Mouse (Mus musculus) kidney, postnatal 0 days (tissue): ENCODE results near the gene Dpm2. TPM values are rescaled to one million over a fixed set of nuclear protein-coding genes. Genes with fewer than 3 reads are reported as not detected.

Experiments
- ATAC-seq: fragments of 200-750 bp; cut with Nextera tagmentation; replicated peaks from 2 replicates; pipeline ENCODE4 v1.8.0; 2017; ENCODE audit warnings: low read depth, moderate number of reproducible peaks, moderate TSS enrichment, moderate library complexity; ENCODE audit not compliant: low FRiP score
- DNase-seq: peaks from one replicate; pipeline ENCODE4 v3.0.0-alpha.2; 2016; ENCODE audit warnings: low spot score
- H3K27ac ChIP-seq: fragments of 300-500 bp; sonication (generic); 2 replicates; pipeline ENCODE4 v1.5.1; 2014; ENCODE audit warnings: mild to moderate bottlenecking
- H3K27me3 ChIP-seq: fragments of 300-500 bp; sonication (generic); 2 replicates; pipeline ENCODE4 v1.6.1; 2014; ENCODE audit warnings: low read length, mixed read lengths; ENCODE audit not compliant: insufficient read depth
- H3K36me3 ChIP-seq: fragments of 300-500 bp; sonication (generic); 2 replicates; pipeline ENCODE4 v1.6.1; 2014; ENCODE audit warnings: low read length, mixed read lengths; ENCODE audit not compliant: insufficient read depth
- H3K4me1 ChIP-seq: fragments of 300-500 bp; sonication (generic); replicated peaks from 2 replicates; pipeline ENCODE4 v1.6.1; 2014; ENCODE audit warnings: antibody characterized with exemption, low read length, mixed read lengths; ENCODE audit not compliant: insufficient read depth
- H3K4me2 ChIP-seq: fragments of 300-500 bp; sonication (generic); 2 replicates; pipeline ENCODE4 v1.6.1; 2014; ENCODE audit warnings: mild to moderate bottlenecking, low read length, moderate library complexity, mixed read lengths
- H3K4me3 ChIP-seq: fragments of 300-500 bp; sonication (generic); replicated peaks from 2 replicates; pipeline ENCODE4 v1.5.1; 2014; ENCODE audit warnings: low read depth, low read length
- H3K9ac ChIP-seq: fragments of 300-500 bp; sonication (generic); 2 replicates; pipeline ENCODE4 v1.6.1; 2014; ENCODE audit warnings: low read depth, low read length
- H3K9me3 ChIP-seq: fragments of 300-500 bp; sonication (generic); replicated peaks from 2 replicates; pipeline ENCODE4 v1.6.1; 2016; ENCODE audit warnings: low read length, inconsistent platforms, mixed read lengths
- CTCF ChIP-seq: IDR thresholded peaks from 2 replicates; pipeline ENCODE4 v1.5.1; 2016; ENCODE audit warnings: antibody characterized with exemption, low read depth, mild to moderate bottlenecking, moderate library complexity
- WGBS: fragments of 180-500 bp; shearing (Covaris S2); extraction: QIAGEN DNeasy Blood & Tissue Kit; methylation state at CpG from one replicate; pipeline ENCODE4 v1.1.7; 2014; 5-methylcytosine and 5-hydroxymethylcytosine counted together
- polyA plus RNA-seq: library from polyadenylated mRNA; unstranded; fragments of >200 nt; fragmentation: Nextera tagmentation; extraction: Ambion mirVana; gene quantifications from 2 replicates; pipeline ENCODE4 v1.2.1, GENCODE M21; 2015

Gene Dpm2
- polyA plus RNA-seq, 1 experiment from 2014 or later: 110 TPM

DNA sequence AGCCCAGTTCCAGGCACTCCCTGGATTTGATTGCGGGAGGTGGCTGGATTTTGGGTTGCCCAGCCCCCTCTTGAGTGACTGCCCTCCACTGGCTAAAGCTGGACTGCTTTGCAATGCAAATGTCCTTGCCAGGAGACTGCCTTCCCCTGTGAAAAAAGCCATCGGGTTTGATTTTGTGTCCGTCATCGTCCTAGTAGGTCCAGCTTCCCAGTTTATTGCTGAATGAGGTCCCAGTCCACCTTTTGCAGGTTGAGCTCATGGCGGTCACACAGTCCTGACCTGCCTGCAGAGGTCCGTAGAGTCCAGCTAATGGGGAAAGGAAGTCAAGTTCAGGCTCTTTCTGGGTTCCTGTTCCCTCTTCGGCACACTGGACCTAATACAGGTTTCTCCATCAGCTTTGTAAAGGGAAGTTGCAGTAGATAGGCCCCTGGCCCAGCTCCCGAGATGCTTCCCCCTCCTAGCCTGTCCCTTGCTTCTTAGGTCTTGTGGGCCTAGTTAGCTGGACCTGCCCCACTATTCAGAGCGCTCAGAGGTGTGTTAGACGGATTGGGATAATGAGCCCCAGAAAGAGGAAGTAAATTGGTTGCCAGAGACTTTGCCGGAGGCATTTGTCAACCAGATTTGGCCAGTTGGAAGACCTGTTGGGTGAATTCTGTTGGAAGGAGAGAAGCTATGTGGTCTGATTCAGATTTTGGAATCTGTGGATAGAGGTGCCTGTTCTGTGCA is 33.9 kb upstream of the Dpm2 start:
- peak overlapping the region; percentile 94 for H3K9ac ChIP-seq
- peak overlapping the region; percentile 80 for H3K4me3 ChIP-seq
- 8% methylated on average over 11 of the region's 11 CpGs for WGBS
- peak; percentile 60 for DNase-seq
- ATAC-seq: no peak
- H3K4me2 ChIP-seq: peak overlapping the region; percentile 86
- TF ChIP-seq CTCF: peak; percentile 48
- peak overlapping the region; percentile 98 for H3K27ac ChIP-seq
- peaks cover 26% of the 10 kb centered on the region for H3K4me1 ChIP-seq
- H3K9me3 ChIP-seq: no peaks in the 10 kb centered on the region
- H3K36me3 ChIP-seq: 0 out of 2 replicates have a peak, but pooled peaks cover 2% of the 10 kb centered on the region
- no peaks in the 10 kb centered on the region for H3K27me3 ChIP-seq

DNA sequence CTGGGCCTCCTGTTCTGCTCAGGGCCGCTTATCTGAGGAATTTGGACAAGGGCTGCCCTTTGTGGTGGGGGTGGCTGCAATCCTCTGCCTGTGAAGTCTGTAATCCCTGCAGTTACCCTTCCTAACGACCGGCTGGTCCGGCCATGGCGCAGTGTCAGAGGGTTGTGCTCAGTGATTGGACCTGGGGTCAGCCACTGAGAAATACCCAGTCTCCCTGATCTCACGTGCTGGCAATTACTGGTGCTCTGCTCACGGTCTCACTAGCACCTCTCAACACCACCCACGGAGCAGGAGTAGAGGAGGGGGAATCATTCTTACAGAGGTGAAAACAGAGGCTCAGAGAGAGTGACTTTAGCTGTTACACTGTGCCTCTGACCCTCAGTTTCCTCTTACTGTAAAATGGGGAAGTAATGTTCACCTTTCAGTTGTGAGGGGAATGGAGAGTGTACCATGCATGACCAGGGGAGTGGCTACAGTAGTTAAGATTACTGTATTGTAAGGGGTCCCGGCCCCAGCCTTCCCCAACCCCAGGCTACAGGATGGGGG is 33.2 kb upstream of the Dpm2 start:
- H3K9me3 ChIP-seq: no peaks in the 10 kb centered on the region
- H3K27me3 ChIP-seq: no peaks in the 10 kb centered on the region
- peak overlapping the region; percentile 98 for H3K27ac ChIP-seq
- peak overlapping the region; percentile 86 for H3K4me2 ChIP-seq
- no peak for TF ChIP-seq CTCF
- peak overlapping the region; percentile 80 for H3K4me3 ChIP-seq
- DNase-seq (peak; percentile 19), ATAC-seq (no peak)
- H3K36me3 ChIP-seq: 0 out of 2 replicates have a peak, but pooled peaks cover 2% of the 10 kb centered on the region
- peaks cover 26% of the 10 kb centered on the region for H3K4me1 ChIP-seq
- H3K9ac ChIP-seq: peak overlapping the region; percentile 94; the same call in 1 of the 2 replicates
- WGBS: 13% methylated on average over 9 of the region's 9 CpGs

DNA sequence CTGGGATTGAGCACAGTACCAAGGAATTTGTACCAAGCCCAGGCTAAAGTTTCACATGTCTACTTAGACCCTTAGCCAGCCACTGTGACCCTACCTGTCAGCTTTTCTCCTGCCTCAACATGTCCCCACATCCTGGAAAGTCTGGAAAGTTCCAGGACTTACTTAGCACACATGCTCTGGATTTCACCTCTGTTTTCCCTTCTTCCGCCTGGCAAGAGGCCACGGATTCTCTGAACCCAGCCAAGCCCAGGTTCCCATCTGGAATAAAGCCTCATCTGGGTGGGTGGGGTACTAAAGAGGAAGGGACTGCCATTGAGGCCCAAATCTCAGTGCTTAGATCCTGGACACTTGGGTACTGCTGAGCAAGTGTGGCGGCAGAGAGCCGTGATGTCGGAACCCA is 32.7 kb upstream of the Dpm2 start:
- peak overlapping the region; percentile 98; the same call in 1 of the 2 replicates for H3K27ac ChIP-seq
- no peaks in the 10 kb centered on the region for H3K27me3 ChIP-seq
- H3K36me3 ChIP-seq: 0 out of 2 replicates have a peak, but pooled peaks cover 2% of the 10 kb centered on the region
- 67% methylated on average over 5 of the region's 5 CpGs for WGBS
- no peak for DNase-seq
- H3K4me3 ChIP-seq: no peak overlapping the region
- TF ChIP-seq CTCF: no peak
- peak overlapping the region; percentile 86 for H3K4me2 ChIP-seq
- no peaks in the 10 kb centered on the region for H3K9me3 ChIP-seq
- H3K9ac ChIP-seq: no peak overlapping the region
- no peak for ATAC-seq
- peaks cover 27% of the 10 kb centered on the region for H3K4me1 ChIP-seq

DNA sequence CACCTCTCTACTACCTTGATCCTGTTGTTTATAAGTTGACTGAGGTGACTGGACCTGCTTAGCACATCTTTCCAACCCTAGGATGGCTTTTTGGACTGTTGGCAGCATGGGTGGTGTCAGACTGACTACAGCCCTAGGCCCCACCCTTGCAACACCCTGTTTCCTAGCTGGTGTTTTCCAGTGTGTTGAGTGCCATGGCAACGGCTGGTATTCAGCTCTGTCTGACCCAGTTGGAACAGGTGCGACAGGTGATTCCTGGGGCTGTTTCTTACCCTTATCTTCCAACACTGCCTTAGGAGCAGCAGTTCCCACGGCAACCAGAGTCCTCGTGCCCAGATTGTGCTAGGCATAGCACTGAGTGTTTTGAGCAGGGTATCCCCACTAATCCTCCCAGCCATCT is 32.2 kb upstream of the Dpm2 start:
- no peak for TF ChIP-seq CTCF
- no peaks in the 10 kb centered on the region for H3K27me3 ChIP-seq
- ATAC-seq: no peak
- no peak overlapping the region for H3K4me3 ChIP-seq
- H3K9ac ChIP-seq: no peak overlapping the region
- H3K4me2 ChIP-seq: peak overlapping the region; percentile 86
- DNase-seq: no peak
- H3K27ac ChIP-seq: no peak overlapping the region
- H3K36me3 ChIP-seq: 0 out of 2 replicates have a peak, but pooled peaks cover 2% of the 10 kb centered on the region
- 71% methylated on average over 4 of the region's 4 CpGs for WGBS
- H3K4me1 ChIP-seq: peaks cover 31% of the 10 kb centered on the region
- no peaks in the 10 kb centered on the region for H3K9me3 ChIP-seq

DNA sequence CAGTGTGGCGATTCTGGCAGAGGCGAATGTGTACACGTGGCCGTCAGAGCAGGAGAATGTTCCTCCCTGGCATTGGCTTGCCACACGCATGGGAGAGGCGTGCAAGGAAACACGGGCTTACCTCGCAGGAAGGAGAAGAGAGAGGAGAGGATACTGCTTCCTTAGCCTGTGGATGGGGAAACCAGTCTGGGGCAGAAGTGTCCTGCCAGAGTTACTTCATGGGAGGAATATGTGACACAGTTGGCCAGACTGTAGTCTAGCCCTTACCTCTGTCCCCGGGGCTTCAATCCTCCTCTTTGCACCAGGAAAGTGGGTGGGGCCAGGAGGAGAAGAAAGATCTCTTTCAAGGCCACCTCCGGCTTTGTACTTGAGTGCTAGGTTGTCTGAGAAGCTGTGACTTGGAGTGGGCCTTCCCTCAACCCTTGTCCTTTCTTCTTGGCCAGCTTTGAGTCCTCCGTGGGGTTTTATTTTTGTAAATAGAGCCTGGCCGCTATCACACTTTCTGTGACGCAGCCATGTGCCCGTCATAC is 31.1 kb upstream of the Dpm2 start:
- Histone ChIP-seq H3K4me3 (no peak overlapping the region), H3K4me1 (peaks cover 31% of the 10 kb centered on the region), H3K4me2 (0 out of 2 replicates have a peak overlapping the region, but pooled peaks have one; percentile 5), H3K27me3 (no peaks in the 10 kb centered on the region), H3K9me3 (no peaks in the 10 kb centered on the region), H3K36me3 (0 out of 2 replicates have a peak, but pooled peaks cover 2% of the 10 kb centered on the region), H3K27ac (no peak overlapping the region), H3K9ac (no peak overlapping the region)
- DNase-seq (no peak), ATAC-seq (no peak)
- no peak for TF ChIP-seq CTCF
- 57% methylated on average over 14 of the region's 14 CpGs for WGBS

DNA sequence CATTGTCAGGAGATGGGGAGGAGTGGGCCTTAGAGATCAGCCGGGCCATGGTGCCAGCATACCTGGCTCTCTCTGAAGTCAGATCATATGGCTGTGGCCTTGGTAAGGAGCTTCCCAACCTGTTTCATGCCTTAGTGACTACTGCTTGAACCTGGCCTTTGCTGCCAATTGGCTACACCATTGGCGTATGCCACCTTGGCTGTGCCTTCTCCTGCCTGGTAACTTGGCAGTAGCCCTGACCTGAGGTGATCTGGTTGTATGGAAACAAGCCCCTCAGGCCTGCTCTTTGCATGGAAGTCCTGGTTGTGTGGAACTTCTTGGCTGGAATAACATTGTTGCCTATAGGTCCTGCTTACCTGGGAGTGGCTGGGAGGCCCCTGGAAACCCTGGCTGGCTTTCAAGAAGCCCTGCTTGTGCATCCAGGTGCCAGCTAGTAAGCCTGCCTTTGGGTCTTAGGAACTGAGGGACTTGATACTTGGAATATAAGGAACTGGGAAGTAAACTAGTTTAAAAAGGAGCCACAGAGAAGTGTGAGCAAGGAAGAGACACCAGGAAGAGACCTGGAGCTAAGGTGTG is 29.2 kb upstream of the Dpm2 start:
- DNase-seq: no peak
- Histone ChIP-seq H3K4me2 (no peak overlapping the region), H3K9me3 (no peaks in the 10 kb centered on the region), H3K4me3 (no peak overlapping the region), H3K4me1 (peaks cover 31% of the 10 kb centered on the region), H3K27ac (no peak overlapping the region), H3K9ac (no peak overlapping the region), H3K27me3 (no peaks in the 10 kb centered on the region), H3K36me3 (0 out of 2 replicates have a peak, but pooled peaks cover 2% of the 10 kb centered on the region)
- TF ChIP-seq CTCF: no peak
- no peak for ATAC-seq
- WGBS: 85% methylated on average over 2 of the region's 2 CpGs
